Mouse (Mus musculus): Measurements from ENCODE around the gene Olfr59. TPM values are rescaled to one million over a fixed set of nuclear protein-coding genes. Genes with fewer than 3 reads are reported as not detected.

Gene Olfr59
- polyA plus RNA-seq (2014; fragmentation: Illumina TruSeq; extraction: RNeasy Lipid Tissue Mini Kit (QIAGEN cat#74804); ENCODE audit: insufficient read depth, low read depth, low replicate concordance): not detected

DNA sequence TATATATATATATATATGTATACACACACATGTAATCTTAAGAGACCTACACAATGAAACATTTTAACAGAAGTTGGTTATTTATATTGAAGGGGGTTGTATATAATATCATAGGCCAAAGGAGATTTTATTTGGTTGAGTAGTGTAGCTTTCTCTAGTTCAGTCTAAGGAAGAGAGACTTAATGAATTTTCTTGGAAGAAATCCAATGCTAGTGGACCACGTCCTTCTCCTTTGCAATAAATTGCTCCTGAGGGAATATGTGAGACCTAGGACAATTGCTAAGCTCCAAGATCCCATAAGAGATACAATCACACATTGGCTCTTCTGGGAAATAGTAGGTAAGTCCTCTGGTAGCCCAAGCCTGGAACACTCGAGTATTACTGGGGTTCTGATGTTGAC lies at the start of gene Olfr59:
Olfr59 (plus strand) TSS at position 301 of the 400 bp plus-strand sequence.

DNA sequence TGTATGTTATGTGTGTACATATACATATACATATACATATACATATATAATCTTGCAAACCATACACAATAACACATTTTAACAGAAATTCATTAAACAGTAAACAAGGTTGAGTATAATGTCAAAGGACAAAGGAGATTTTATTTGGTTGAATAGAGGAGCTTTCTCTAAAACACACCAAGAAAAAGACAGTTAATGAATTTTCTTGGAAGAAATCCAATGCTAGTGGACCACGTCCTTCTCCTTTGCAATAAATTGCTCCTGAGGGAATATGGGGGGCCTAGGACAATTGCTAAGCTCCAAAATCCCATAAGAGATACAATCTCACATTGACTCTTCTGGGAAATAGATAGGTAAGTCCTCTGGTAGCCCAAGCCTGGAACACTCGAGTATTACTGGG lies 24.0 kb upstream of the Olfr59 start, which contains the start of gene Olfr406:
Olfr406 (plus strand) TSS at position 301 of the 400 bp plus-strand sequence.

DNA sequence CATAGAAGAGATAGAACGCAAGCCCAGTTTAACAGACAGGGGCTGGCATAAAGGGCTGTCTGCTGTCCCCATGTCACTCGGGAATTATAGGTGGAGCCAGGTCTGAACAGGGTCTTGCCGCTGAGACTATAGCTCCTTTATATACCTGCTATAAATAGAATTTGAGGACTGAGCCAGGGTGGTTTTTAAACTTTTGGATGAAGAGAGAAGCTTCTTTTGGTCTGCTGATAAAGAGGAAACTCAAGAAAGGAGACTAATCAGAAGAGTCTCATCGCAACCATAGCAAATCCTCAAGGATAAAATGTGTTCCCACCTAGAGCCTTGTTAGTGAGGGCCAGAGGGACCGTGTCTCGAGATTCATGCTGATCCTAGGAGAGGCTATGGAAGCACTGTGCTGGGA lies 54.4 kb downstream of the Olfr59 start, which contains the start of gene Olfr410:
Olfr410 (minus strand) TSS at position 101 of the 400 bp plus-strand sequence.

Other genes starting within 250 kb of the Olfr59 start
- not detected for gene Olfr139, start 227.2 kb upstream of the Olfr59 start, polyA plus RNA-seq (2014; fragmentation: Illumina TruSeq; extraction: RNeasy Lipid Tissue Mini Kit (QIAGEN cat#74804); ENCODE audit: insufficient read depth, low read depth, low replicate concordance)
- not detected for gene Olfr399, start 227.1 kb upstream of the Olfr59 start, polyA plus RNA-seq (2014; fragmentation: Illumina TruSeq; extraction: RNeasy Lipid Tissue Mini Kit (QIAGEN cat#74804); ENCODE audit: insufficient read depth, low read depth, low replicate concordance)
- gene Zfp616, start 213.8 kb upstream of the Olfr59 start, polyA plus RNA-seq (2014; fragmentation: Illumina TruSeq; extraction: RNeasy Lipid Tissue Mini Kit (QIAGEN cat#74804); ENCODE audit: insufficient read depth, low read depth, low replicate concordance): not detected
- gene Olfr401, start 170.0 kb upstream of the Olfr59 start, polyA plus RNA-seq (2014; fragmentation: Illumina TruSeq; extraction: RNeasy Lipid Tissue Mini Kit (QIAGEN cat#74804); ENCODE audit: insufficient read depth, low read depth, low replicate concordance): not detected
- not detected for gene Olfr402, start 130.2 kb upstream of the Olfr59 start, polyA plus RNA-seq (2014; fragmentation: Illumina TruSeq; extraction: RNeasy Lipid Tissue Mini Kit (QIAGEN cat#74804); ENCODE audit: insufficient read depth, low read depth, low replicate concordance)
- not detected for gene Olfr403, start 97.5 kb upstream of the Olfr59 start, polyA plus RNA-seq (2014; fragmentation: Illumina TruSeq; extraction: RNeasy Lipid Tissue Mini Kit (QIAGEN cat#74804); ENCODE audit: insufficient read depth, low read depth, low replicate concordance)
- not detected for gene Olfr43, start 72.4 kb upstream of the Olfr59 start, polyA plus RNA-seq (2014; fragmentation: Illumina TruSeq; extraction: RNeasy Lipid Tissue Mini Kit (QIAGEN cat#74804); ENCODE audit: insufficient read depth, low read depth, low replicate concordance)
- not detected for gene Olfr406, start 23.9 kb upstream of the Olfr59 start, polyA plus RNA-seq (2014; fragmentation: Illumina TruSeq; extraction: RNeasy Lipid Tissue Mini Kit (QIAGEN cat#74804); ENCODE audit: insufficient read depth, low read depth, low replicate concordance)
- not detected for gene Olfr410, start 54.3 kb downstream of the Olfr59 start, polyA plus RNA-seq (2014; fragmentation: Illumina TruSeq; extraction: RNeasy Lipid Tissue Mini Kit (QIAGEN cat#74804); ENCODE audit: insufficient read depth, low read depth, low replicate concordance)
- gene Olfr411, start 68.9 kb downstream of the Olfr59 start, polyA plus RNA-seq (2014; fragmentation: Illumina TruSeq; extraction: RNeasy Lipid Tissue Mini Kit (QIAGEN cat#74804); ENCODE audit: insufficient read depth, low read depth, low replicate concordance): not detected
- gene Olfr412, start 78.3 kb downstream of the Olfr59 start, polyA plus RNA-seq (2014; fragmentation: Illumina TruSeq; extraction: RNeasy Lipid Tissue Mini Kit (QIAGEN cat#74804); ENCODE audit: insufficient read depth, low read depth, low replicate concordance): not detected

Data from lung, adult 10 weeks (tissue).